Mouse (Mus musculus) embryonic facial prominence, embryonic 15.5 days (tissue): Measurements from ENCODE around the gene Naa40. TPM values are rescaled to one million over a fixed set of nuclear protein-coding genes. Genes with fewer than 3 reads are reported as not detected.

Source experiments
- ATAC-seq: fragments of 200-750 bp; cut with Nextera tagmentation; 2 replicates; pipeline ENCODE4 v1.8.0; 2017; ENCODE audit warnings: low read depth, moderate TSS enrichment; ENCODE audit not compliant: insufficient number of reproducible peaks, low FRiP score, low TSS enrichment
- H3K27ac ChIP-seq: fragments of 300-500 bp; sonication (generic); replicated peaks from 2 replicates; pipeline ENCODE4 v1.5.1; 2015; ENCODE audit warnings: mild to moderate bottlenecking, inconsistent platforms
- H3K27me3 ChIP-seq: fragments of 300-500 bp; sonication (generic); 2 replicates; pipeline ENCODE4 v1.6.1; 2015; ENCODE audit warnings: inconsistent platforms
- H3K36me3 ChIP-seq: fragments of 300-500 bp; sonication (generic); 2 replicates; pipeline ENCODE4 v1.6.1; 2015; ENCODE audit warnings: mild to moderate bottlenecking, inconsistent platforms
- H3K4me1 ChIP-seq: fragments of 300-500 bp; sonication (generic); 2 replicates; pipeline ENCODE4 v1.6.1; 2015; ENCODE audit warnings: inconsistent platforms
- H3K4me2 ChIP-seq: fragments of 300-500 bp; sonication (generic); replicated peaks from 2 replicates; pipeline ENCODE4 v1.6.1; 2015; ENCODE audit warnings: mild to moderate bottlenecking, inconsistent platforms
- H3K4me3 ChIP-seq: fragments of 300-500 bp; sonication (generic); replicated peaks from 2 replicates; pipeline ENCODE4 v1.5.1; 2015; ENCODE audit warnings: mild to moderate bottlenecking, inconsistent platforms
- H3K9ac ChIP-seq: fragments of 300-500 bp; sonication (generic); 2 replicates; pipeline ENCODE4 v1.6.1; 2015; ENCODE audit warnings: inconsistent platforms
- H3K9me3 ChIP-seq: fragments of 300-500 bp; sonication (generic); replicated peaks from 2 replicates; pipeline ENCODE4 v1.6.1; 2016; ENCODE audit warnings: inconsistent platforms
- WGBS: fragments of 180-500 bp; shearing (Covaris S2); methylation state at CpG from one replicate; pipeline ENCODE4 v1.1.7; 2015; 5-methylcytosine and 5-hydroxymethylcytosine counted together
- polyA plus RNA-seq: library from polyadenylated mRNA; unstranded; fragments of >200 nt; fragmentation: Nextera tagmentation; extraction: Ambion mirVana; gene quantifications from 2 replicates; pipeline ENCODE4 v1.2.1, GENCODE M21; 2015

The Naa40 gene
- polyA plus RNA-seq, 1 experiment from 2014 or later = 55.4 TPM

DNA sequence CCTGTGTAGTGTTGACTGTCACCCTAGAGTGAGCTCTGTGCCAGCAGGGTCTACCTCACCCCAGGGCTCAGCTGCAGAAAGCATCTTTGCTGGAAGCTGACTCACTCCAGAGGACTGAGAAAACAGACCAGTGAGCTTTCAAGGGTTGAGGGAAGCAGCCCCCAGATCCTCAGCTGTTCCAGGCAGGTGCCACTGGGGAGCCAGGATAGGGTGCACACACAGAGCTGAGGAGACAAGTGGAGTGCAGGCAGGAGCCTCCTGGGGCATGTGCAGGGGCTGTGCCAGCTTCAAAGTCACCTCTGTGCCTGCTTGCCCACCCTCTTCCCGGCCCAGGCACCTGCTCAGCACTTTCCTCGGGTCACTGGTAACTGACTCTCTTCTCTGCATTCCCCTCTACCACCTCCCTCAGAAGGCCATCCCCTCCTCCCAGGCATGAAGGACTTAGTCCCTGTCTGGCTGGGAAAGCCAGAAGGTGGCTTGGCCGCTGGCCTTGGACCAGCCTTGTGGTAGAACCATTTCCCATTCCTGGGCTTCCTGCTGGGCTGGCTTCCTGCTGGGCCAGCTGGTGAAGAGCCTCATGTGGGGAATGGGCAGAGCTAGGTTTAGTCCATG lies 62.0 kb downstream of the Naa40 start:
- no peaks in the 10 kb centered on the region for H3K36me3 ChIP-seq
- H3K4me1 ChIP-seq = peaks cover 70% of the 10 kb centered on the region
- WGBS = 39% methylated on average over 3 of the region's 3 CpGs
- peak overlapping the region; percentile 24; the same call in 1 of the 2 replicates for H3K27ac ChIP-seq
- no peak overlapping the region for H3K4me2 ChIP-seq
- ATAC-seq = no peak
- no peaks in the 10 kb centered on the region for H3K9me3 ChIP-seq
- no peak overlapping the region for H3K9ac ChIP-seq
- H3K4me3 ChIP-seq = no peak overlapping the region
- H3K27me3 ChIP-seq = no peaks in the 10 kb centered on the region

DNA sequence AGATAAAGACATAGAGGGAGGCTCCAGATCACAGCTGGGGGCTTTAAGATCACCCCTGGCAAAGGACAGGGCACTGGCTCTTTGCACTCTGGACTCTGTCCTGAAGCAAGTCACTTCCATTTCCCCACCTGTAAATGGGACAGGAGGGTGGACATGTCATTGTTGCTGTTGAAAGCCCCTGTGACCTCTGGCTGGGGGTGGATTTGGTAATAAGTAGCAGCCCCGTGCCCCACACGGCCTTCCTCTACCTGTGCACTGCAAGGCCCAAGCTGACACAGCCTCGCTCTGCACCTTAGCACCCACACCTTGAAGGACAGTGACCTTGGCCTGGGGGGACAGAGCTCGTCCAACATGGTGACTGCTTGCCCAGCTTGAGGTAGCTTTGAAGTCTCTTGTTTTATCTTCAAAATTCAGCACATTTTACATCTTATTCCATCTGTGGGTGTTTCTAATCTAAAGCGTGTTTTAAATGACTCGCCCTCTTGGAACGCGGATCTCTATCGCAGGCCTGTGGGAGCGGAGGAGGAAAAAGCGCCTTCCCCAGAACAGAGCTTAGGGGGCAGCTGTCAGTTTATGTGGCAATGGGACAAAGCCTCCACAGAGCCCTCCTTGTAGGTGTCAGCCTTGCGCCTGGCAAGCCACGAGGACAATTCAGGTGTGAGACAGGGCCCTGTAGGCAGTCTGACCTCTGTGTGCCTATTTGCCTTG lies 63.0 kb downstream of the Naa40 start:
- Histone ChIP-seq H3K9me3 (no peaks in the 10 kb centered on the region), H3K36me3 (no peaks in the 10 kb centered on the region), H3K9ac (no peak overlapping the region), H3K4me3 (no peak overlapping the region), H3K27me3 (no peaks in the 10 kb centered on the region), H3K4me2 (no peak overlapping the region), H3K4me1 (peaks cover 62% of the 10 kb centered on the region), H3K27ac (peak overlapping the region; percentile 24; the same call in 1 of the 2 replicates)
- 39% methylated on average over 13 of the region's 13 CpGs for WGBS
- ATAC-seq = no peak

GRCm38 (mm10) chr19:7176041-7176696 lies 64.8 kb downstream of the Naa40 start:
- WGBS = 11% methylated on average over 11 of the region's 11 CpGs
- H3K4me1 ChIP-seq = peaks cover 62% of the 10 kb centered on the region
- peak overlapping the region; percentile 48 for H3K27ac ChIP-seq
- H3K4me2 ChIP-seq = no peak overlapping the region
- no peaks in the 10 kb centered on the region for H3K36me3 ChIP-seq
- H3K9me3 ChIP-seq = no peaks in the 10 kb centered on the region
- no peak for ATAC-seq
- H3K9ac ChIP-seq = no peak overlapping the region
- no peak overlapping the region for H3K4me3 ChIP-seq
- no peaks in the 10 kb centered on the region for H3K27me3 ChIP-seq

Other genes with a start within 250 kb of the Naa40 start
- gene Dnajc4, start 248.6 kb downstream of the Naa40 start, polyA plus RNA-seq = 23.9 and 27.9 TPM in 2 replicates
- gene Nudt22, start 245.1 kb downstream of the Naa40 start, polyA plus RNA-seq = 22.2 and 24.1 TPM in 2 replicates
- 12.5 and 12.7 TPM in 2 replicates for gene Trpt1, start 245.1 kb downstream of the Naa40 start, polyA plus RNA-seq
- gene Fermt3, start 221.7 kb downstream of the Naa40 start, polyA plus RNA-seq = 12.4 and 14.2 TPM in 2 replicates
- gene Stip1, start 201.2 kb downstream of the Naa40 start, polyA plus RNA-seq = 228 and 244 TPM in 2 replicates
- 22.1 and 26.6 TPM in 2 replicates for gene Macrod1, start 184.4 kb downstream of the Naa40 start, polyA plus RNA-seq
- gene Flrt1, start 135.5 kb downstream of the Naa40 start, polyA plus RNA-seq = 13.5 and 19.2 TPM in 2 replicates
- gene Otub1, start 34.9 kb downstream of the Naa40 start, polyA plus RNA-seq = 206 and 214 TPM in 2 replicates
- 822 and 870 TPM in 2 replicates for gene Cox8a, start 23.6 kb downstream of the Naa40 start, polyA plus RNA-seq
- 20.3 and 22.9 TPM in 2 replicates for gene Rcor2, start 26.1 kb upstream of the Naa40 start, polyA plus RNA-seq
- gene Mark2, start 100.7 kb upstream of the Naa40 start, polyA plus RNA-seq = 54.9 and 60.2 TPM in 2 replicates
- 30.1 and 36.2 TPM in 2 replicates for gene Spindoc, start 141.8 kb upstream of the Naa40 start, polyA plus RNA-seq
- gene 2700081O15Rik, start 176.4 kb upstream of the Naa40 start, polyA plus RNA-seq = 8.3 and 9.5 TPM in 2 replicates
- gene Rtn3, start 242.1 kb upstream of the Naa40 start, polyA plus RNA-seq = 138 and 139 TPM in 2 replicates